Mouse (Mus musculus): Measurements from ENCODE around the gene Selenom.

- no peak for TF ChIP-seq RAD21 (IDR thresholded peaks at IDR 0.05; ENCODE audit: low read depth, low read length)
- TF ChIP-seq POLR2A (IDR thresholded peaks at IDR 0.05; ENCODE audit: low read depth, low read length): no peak
- no peak for TF ChIP-seq POLR2AphosphoS2 (IDR thresholded peaks at IDR 0.05; ENCODE audit: low read depth, low read length)
- TF ChIP-seq MAFK (IDR thresholded peaks at IDR 0.05; ENCODE audit: insufficient replicate concordance, low read length): no peak
- no peak for TF ChIP-seq SIN3A (IDR thresholded peaks at IDR 0.05; ENCODE audit: low read length)
- no peak for TF ChIP-seq CTCF (conservative IDR thresholded peaks at IDR 0.05 in 1 of 2, IDR thresholded peaks at IDR 0.05 in 1 of 2; ENCODE audit: low read depth in 2 of 2, low read length in 2 of 2)
- TF ChIP-seq MYC (IDR thresholded peaks at IDR 0.05; ENCODE audit: low read depth, low read length): no peak
- no peak for TF ChIP-seq MAZ (IDR thresholded peaks at IDR 0.05; ENCODE audit: low read depth, low read length)
- TF ChIP-seq HCFC1 (IDR thresholded peaks at IDR 0.05; ENCODE audit: low read depth, low read length): no peak
- no peak for TF ChIP-seq ZC3H11A (IDR thresholded peaks at IDR 0.05; ENCODE audit: low read depth, low read length)
- no peak for TF ChIP-seq ZMIZ1 (IDR thresholded peaks at IDR 0.05; ENCODE audit: low read depth, low read length)
- no peak for TF ChIP-seq ZKSCAN1 (IDR thresholded peaks at IDR 0.05; ENCODE audit: borderline replicate concordance, low read depth, low read length)
- no peak for TF ChIP-seq ELF1 (IDR thresholded peaks at IDR 0.05; ENCODE audit: low read depth, low read length)
- TF ChIP-seq RCOR1 (conservative IDR thresholded peaks at IDR 0.05; ENCODE audit: low read depth, low read length): no peak
These were observed 40.5 kb downstream of the Selenom start for GRCm38 (mm10) chr11:3554976-3555375.

All from CH12.LX (cell line).